Mouse (Mus musculus) monocyte, adult 5-6 weeks (primary cell): ENCODE data around the gene Chst11. TPM values are rescaled to one million over a fixed set of nuclear protein-coding genes. Genes with fewer than 3 reads are reported as not detected.
"Not testable (repeated sequence)": the region's sequence is repeated elsewhere in the genome, so short reads cannot be mapped to it uniquely, and the experiment has no call there.

Experiments used
- ATAC-seq: fragments of 153-309, 156-312 bp; replicated peaks from 2 replicates; pipeline ENCODE4 v1.8.0; 2017; ENCODE audit warnings: mild to moderate bottlenecking; ENCODE audit not compliant: low TSS enrichment, insufficient number of reproducible peaks, severe bottlenecking, poor library complexity, low FRiP score
- total RNA-seq: library from RNA; stranded (forward); fragments of 200-1000, 200-491, 200-594 nt; gene quantifications from 3 replicates; pipeline ENCODE4 v1.2.3, GENCODE M21; 2017

Chst11 gene
- total RNA-seq, 1 experiment from 2014 or later = 9.7 TPM

DNA sequence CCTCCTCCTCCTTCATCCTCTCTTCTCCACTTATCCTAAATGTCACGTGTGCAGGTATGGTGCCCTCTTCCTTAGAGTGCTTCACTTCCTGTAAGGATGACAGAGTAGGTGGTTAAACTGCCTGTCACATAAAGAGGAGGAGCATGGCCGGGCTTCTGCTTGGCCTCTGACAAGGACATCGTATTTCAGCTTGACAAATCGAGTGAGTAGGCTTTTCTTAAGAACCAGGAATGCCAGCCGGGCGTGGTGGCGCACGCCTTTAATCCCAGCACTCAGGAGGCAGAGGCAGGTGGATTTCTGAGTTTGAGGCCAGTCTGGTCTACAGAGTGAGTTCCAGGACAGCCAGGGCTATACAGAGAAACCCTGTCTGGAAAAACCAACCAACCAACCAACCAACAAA is 134.2 kb downstream of the Chst11 start:
- ATAC-seq = not testable (repeated sequence)

- no peak for ATAC-seq
Observed at GRCm38 (mm10) chr10:83119909-83120308, 134.6 kb downstream of the Chst11 start.

- ATAC-seq = no peak
Observed at GRCm38 (mm10) chr10:83120938-83121337, 135.6 kb downstream of the Chst11 start.

DNA sequence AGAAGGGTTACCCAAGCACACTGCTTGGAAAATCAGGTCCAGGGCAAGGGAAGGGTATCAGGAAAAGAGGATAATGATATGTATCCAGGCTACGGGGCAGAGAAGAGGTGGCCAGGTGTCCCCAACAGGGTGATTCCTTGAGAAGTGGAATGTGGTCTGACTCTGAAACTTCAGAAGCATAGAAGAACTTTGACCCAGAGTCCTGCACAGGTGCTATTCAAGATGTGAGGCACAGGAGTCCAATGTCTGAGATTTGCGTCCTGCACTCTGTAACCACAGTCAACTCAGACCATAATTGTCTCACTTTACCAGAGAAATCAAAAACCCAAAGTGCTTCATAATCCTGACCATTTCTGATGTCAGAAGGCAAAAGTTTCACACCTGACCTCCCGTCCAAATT is 139.3 kb downstream of the Chst11 start:
- no peak for ATAC-seq

DNA sequence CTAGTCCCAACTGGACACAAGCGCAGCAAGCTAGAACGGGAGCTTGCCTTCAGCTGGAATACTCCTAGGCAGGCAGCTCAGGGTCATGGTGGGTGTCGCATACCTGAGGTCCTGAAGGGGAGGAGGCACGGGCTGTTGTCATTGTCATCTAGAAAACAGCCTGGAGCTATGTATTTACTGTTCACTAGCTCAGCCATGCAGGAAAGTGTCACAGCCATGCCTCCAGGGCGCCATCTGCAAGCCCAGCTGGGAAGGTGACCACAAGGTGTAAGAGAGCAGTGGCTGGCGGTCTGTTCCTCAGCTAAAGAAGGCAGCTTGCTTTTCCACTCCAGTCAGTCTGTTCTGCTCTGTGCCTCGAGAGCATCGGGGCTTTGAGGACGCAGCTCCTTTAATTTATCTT is 141.1 kb downstream of the Chst11 start:
- ATAC-seq = no peak

- no peak for ATAC-seq
Observed at GRCm38 (mm10) chr10:83128435-83128834, 143.1 kb downstream of the Chst11 start.

GRCm38 (mm10) chr10:83129624-83130218 is 144.4 kb downstream of the Chst11 start:
- no peak for ATAC-seq

DNA sequence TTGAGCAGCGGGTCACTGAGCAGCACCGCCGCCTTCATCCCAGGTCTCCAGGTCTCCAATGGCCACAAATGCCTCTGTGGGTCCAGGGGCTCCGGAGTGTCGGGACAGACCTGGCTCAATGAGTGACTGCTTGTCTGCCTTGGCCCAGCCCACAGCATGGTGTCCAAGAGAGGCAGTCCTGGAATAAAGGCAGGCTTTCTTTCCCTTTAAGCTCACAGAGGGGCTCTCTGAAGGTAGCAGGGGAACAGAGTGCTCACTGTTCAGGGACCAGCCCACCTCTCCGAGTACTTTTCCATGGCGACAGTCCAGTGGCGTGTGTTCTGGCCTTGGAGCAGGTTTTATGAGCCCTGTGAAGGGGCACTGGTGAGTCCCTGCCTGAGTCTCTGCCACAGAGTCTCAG is 145.3 kb downstream of the Chst11 start:
- ATAC-seq = no peak

GRCm38 (mm10) chr10:83131884-83132283 is 146.6 kb downstream of the Chst11 start:
- no peak for ATAC-seq

DNA sequence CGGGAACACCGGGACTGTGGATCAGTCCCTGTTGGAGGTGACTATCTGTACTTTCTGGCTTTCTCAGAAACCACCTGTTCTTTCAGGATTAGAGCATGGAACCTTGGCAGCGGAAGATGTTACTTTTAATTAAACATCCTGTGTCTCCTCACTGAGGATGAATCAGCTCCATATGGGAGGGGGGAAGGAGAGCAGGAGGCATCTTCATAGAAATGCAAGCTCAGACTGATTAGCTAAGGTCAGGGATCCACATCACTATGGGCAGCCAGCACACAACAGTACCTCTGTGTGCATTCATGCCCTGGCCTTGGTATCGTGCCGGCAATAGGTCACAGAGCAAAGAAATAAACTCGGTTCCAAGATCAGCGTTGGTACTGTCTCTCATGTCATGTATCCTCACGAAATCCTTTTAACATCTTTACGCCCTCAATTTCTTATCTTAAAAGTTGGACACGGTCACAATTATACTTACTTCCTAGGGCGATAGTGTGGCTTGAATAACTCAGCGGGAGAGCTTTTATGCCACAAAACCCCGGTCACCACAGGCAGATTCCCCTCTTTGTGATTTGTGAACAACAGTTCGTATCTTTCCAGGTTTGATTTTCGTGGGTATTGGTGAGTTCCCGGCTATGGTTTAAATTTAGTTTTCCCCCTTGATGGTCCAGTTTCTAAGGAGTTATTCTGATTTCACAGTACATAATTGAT is 148.7 kb downstream of the Chst11 start:
- no peak for ATAC-seq

GRCm38 (mm10) chr10:83134896-83135295 is 149.6 kb downstream of the Chst11 start:
- ATAC-seq = no peak

GRCm38 (mm10) chr10:83135963-83136362 is 150.7 kb downstream of the Chst11 start:
- no peak for ATAC-seq

GRCm38 (mm10) chr10:83137103-83137502 is 151.8 kb downstream of the Chst11 start:
- ATAC-seq = no peak

- ATAC-seq = no peak
Observed at GRCm38 (mm10) chr10:83139276-83139675, 154.0 kb downstream of the Chst11 start.

GRCm38 (mm10) chr10:83140258-83140936 is 155.1 kb downstream of the Chst11 start:
- no peak for ATAC-seq

GRCm38 (mm10) chr10:83141434-83141833 is 156.1 kb downstream of the Chst11 start:
- no peak for ATAC-seq

DNA sequence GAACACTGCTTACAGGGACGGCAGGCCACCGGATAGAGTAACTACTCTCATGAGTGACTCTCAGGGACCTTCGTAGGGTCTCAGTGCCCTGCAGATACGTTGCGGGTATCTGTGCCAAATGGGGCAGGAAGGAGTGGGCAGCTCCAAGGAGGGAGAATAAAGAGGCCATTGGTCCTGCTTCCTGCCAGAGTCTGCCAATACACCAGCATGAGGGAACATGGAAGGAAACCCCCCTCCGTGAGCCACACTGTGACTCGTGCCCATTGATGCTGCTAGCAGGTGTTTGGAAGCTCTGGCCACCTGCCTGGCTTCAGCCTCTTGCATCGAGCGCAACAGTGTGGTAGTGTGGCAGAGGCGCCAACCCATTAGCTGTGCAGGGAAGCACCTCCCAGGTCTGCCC is 157.8 kb downstream of the Chst11 start:
- ATAC-seq = no peak

DNA sequence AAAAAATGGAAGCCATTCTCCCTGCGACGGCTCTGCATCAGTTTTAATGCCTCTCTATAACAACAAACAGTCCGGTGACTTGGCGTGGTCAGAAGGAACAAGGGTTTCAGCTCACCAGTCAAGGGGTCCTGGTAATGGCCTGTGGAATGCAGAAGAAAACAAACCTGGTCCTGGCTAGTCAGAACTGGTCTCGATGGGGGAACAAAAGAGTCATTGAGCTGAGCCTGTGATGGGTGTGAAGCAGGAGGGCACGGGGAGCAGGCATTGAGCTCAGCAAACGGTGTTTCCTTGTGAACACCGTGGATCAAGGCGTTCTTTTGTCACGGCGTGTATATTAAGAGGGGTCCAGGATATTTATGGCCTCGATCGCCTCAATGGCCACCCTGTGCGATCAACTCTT is 160.5 kb downstream of the Chst11 start:
- no peak for ATAC-seq

DNA sequence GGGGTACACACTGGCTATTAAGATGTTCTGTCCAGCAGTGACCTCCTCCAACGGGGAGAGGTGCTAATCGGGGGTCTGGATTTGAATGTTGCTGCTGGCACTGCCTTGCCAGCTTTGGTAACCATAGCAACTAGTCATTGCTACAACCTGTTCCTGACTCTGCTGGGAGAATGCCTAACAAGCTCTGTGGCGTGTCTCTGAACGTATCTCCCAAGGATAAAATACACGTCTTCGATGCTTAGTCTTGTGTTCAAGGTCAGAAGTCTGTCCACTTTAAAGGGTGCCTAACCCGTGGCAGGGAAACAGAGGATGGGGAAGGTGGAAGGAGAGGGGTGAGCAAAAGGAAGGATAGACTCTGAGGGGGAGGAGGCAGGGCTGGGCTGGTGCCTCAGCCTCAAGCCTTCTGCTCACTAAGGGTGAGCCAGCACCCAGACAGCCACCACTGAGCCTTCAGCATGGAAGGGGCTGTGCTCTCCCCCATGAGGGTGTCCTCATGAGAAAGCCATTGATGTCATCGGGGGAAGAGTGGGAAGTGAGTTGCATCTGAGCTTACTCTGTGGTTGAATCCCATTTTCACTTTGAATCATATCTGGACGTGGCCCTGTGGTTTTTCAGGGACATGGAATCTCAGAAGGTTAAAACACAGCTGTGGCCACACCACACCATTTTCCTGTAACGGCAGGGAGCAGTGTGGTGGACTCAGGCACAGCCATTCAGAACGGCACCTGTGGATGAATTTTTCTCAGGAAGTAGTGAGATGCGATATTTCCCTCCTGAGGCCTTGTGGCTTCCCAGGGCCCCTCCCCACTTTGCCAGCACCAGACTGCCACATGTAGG is 164.3 kb downstream of the Chst11 start:
- ATAC-seq = no peak
